Mouse (Mus musculus) heart, embryonic 12.5 days (tissue): ENCODE measurements around the gene Ap2a2. TPM values are rescaled to one million over a fixed set of nuclear protein-coding genes. Genes with fewer than 3 reads are reported as not detected.

ENCODE experiments used
- ATAC-seq: fragments of 200-750 bp; cut with Nextera tagmentation; 2 replicates; pipeline ENCODE4 v1.8.0; 2017; ENCODE audit warnings: moderate TSS enrichment, moderate library complexity; ENCODE audit not compliant: insufficient number of reproducible peaks, low FRiP score
- H3K27ac ChIP-seq: fragments of 300-500 bp; sonication (generic); 2 replicates; pipeline ENCODE4 v1.5.1; 2016; ENCODE audit warnings: mild to moderate bottlenecking, moderate library complexity; ENCODE audit not compliant: poor library complexity, severe bottlenecking
- H3K27me3 ChIP-seq: fragments of 300-500 bp; sonication (generic); replicated peaks from 2 replicates; pipeline ENCODE4 v1.6.1; 2016; ENCODE audit warnings: mild to moderate bottlenecking, moderate library complexity
- H3K36me3 ChIP-seq: fragments of 300-500 bp; sonication (generic); 2 replicates; pipeline ENCODE4 v1.6.1; 2016; ENCODE audit warnings: mild to moderate bottlenecking, moderate library complexity
- H3K4me1 ChIP-seq: fragments of 300-500 bp; sonication (generic); replicated peaks from 2 replicates; pipeline ENCODE4 v1.6.1; 2016; ENCODE audit warnings: mild to moderate bottlenecking
- H3K4me2 ChIP-seq: fragments of 300-500 bp; sonication (generic); 2 replicates; pipeline ENCODE4 v1.6.1; 2016; ENCODE audit warnings: mild to moderate bottlenecking, moderate library complexity
- H3K4me3 ChIP-seq: fragments of 300-500 bp; sonication (generic); 2 replicates; pipeline ENCODE4 v1.5.1; 2016; ENCODE audit warnings: mild to moderate bottlenecking
- H3K9ac ChIP-seq: fragments of 300-500 bp; sonication (generic); 2 replicates; pipeline ENCODE4 v1.6.1; 2016; ENCODE audit warnings: mild to moderate bottlenecking, moderate library complexity
- H3K9me3 ChIP-seq: fragments of 300-500 bp; sonication (generic); replicated peaks from 2 replicates; pipeline ENCODE4 v1.6.1; 2016; ENCODE audit warnings: mild to moderate bottlenecking, moderate library complexity
- WGBS: fragments of 180-500 bp; shearing (Covaris S2); methylation state at CpG from one replicate; pipeline ENCODE4 v1.1.7; 2016; 5-methylcytosine and 5-hydroxymethylcytosine counted together
- polyA plus RNA-seq: library from polyadenylated mRNA; unstranded; fragments of >200 nt; fragmentation: Nextera tagmentation; extraction: Ambion mirVana; gene quantifications from 2 replicates; pipeline ENCODE4 v1.2.1, GENCODE M21; 2016

Ap2a2 gene
- polyA plus RNA-seq, 1 experiment from 2014 or later = 70.2 TPM

GRCm38 (mm10) chr7:141562421-141562851 lies 463 bp downstream of the Ap2a2 start:
- peak overlapping the region; percentile 81 for H3K4me2 ChIP-seq
- no peaks in the 10 kb centered on the region for H3K9me3 ChIP-seq
- H3K9ac ChIP-seq = peak overlapping the region; percentile 95
- no peaks in the 10 kb centered on the region for H3K27me3 ChIP-seq
- peak; percentile 31 for ATAC-seq
- H3K36me3 ChIP-seq = peaks cover 5% of the 10 kb centered on the region; the same call in 1 of the 2 replicates
- H3K4me1 ChIP-seq = peaks cover 43% of the 10 kb centered on the region
- peak overlapping the region; percentile 74 for H3K27ac ChIP-seq
- peak overlapping the region; percentile 85 for H3K4me3 ChIP-seq
- WGBS = under 1% methylated on average over 32 of the region's 33 CpGs

- under 1% methylated on average over 21 of the region's 21 CpGs for WGBS
- H3K36me3 ChIP-seq = peaks cover 5% of the 10 kb centered on the region; the same call in 1 of the 2 replicates
- H3K27me3 ChIP-seq = no peaks in the 10 kb centered on the region
- H3K4me2 ChIP-seq = peak overlapping the region; percentile 81
- peaks cover 44% of the 10 kb centered on the region for H3K4me1 ChIP-seq
- peak overlapping the region; percentile 74 for H3K27ac ChIP-seq
- no peaks in the 10 kb centered on the region for H3K9me3 ChIP-seq
- peak overlapping the region; percentile 85 for H3K4me3 ChIP-seq
- ATAC-seq = 0 out of 2 replicates have a peak, but pooled peaks have one; percentile 11
- H3K9ac ChIP-seq = peak overlapping the region; percentile 95
Measured at GRCm38 (mm10) chr7:141562852-141563427, 967 bp downstream of the Ap2a2 start.

- Histone ChIP-seq H3K36me3 (peaks cover 5% of the 10 kb centered on the region; the same call in 1 of the 2 replicates), H3K9ac (no peak overlapping the region), H3K4me3 (0 out of 2 replicates have a peak overlapping the region, but pooled peaks have one; percentile 3), H3K9me3 (no peaks in the 10 kb centered on the region), H3K4me2 (peak overlapping the region; percentile 35; the same call in 1 of the 2 replicates), H3K4me1 (peaks cover 40% of the 10 kb centered on the region), H3K27me3 (no peaks in the 10 kb centered on the region), H3K27ac (no peak overlapping the region)
- no peak for ATAC-seq
- 52% methylated on average over 7 of the region's 7 CpGs for WGBS
Measured at GRCm38 (mm10) chr7:141564561-141564960, 2.6 kb downstream of the Ap2a2 start.

- no peak overlapping the region for H3K27ac ChIP-seq
- H3K4me3 ChIP-seq = no peak overlapping the region
- no peak overlapping the region for H3K9ac ChIP-seq
- no peaks in the 10 kb centered on the region for H3K9me3 ChIP-seq
- H3K27me3 ChIP-seq = no peaks in the 10 kb centered on the region
- WGBS = 78% methylated on average over 7 of the region's 7 CpGs
- ATAC-seq = no peak
- peaks cover 5% of the 10 kb centered on the region; the same call in 1 of the 2 replicates for H3K36me3 ChIP-seq
- no peak overlapping the region for H3K4me2 ChIP-seq
- peaks cover 37% of the 10 kb centered on the region for H3K4me1 ChIP-seq
Measured at GRCm38 (mm10) chr7:141566587-141566986, 4.6 kb downstream of the Ap2a2 start.

- peaks cover 26% of the 10 kb centered on the region for H3K4me1 ChIP-seq
Measured at GRCm38 (mm10) chr7:141569283-141569803, 7.4 kb downstream of the Ap2a2 start.

GRCm38 (mm10) chr7:141569916-141570315 lies 7.9 kb downstream of the Ap2a2 start:
- no peak overlapping the region for H3K4me3 ChIP-seq
- H3K4me2 ChIP-seq = no peak overlapping the region
- no peak overlapping the region for H3K27ac ChIP-seq
- ATAC-seq = no peak
- H3K9me3 ChIP-seq = no peaks in the 10 kb centered on the region
- H3K9ac ChIP-seq = no peak overlapping the region
- WGBS = 92% methylated on average over 3 of the region's 3 CpGs
- peaks cover 21% of the 10 kb centered on the region for H3K4me1 ChIP-seq
- H3K36me3 ChIP-seq = peaks cover 5% of the 10 kb centered on the region; the same call in 1 of the 2 replicates
- H3K27me3 ChIP-seq = no peaks in the 10 kb centered on the region

More at GRCm38 (mm10) chr7:141569283-141569803, 7.4 kb downstream of the Ap2a2 start:
- no peak overlapping the region for H3K27ac ChIP-seq
- H3K4me2 ChIP-seq = no peak overlapping the region
- no peak for ATAC-seq
- H3K9me3 ChIP-seq = no peaks in the 10 kb centered on the region
- 88% methylated on average over 9 of the region's 9 CpGs for WGBS
- peaks cover 5% of the 10 kb centered on the region; the same call in 1 of the 2 replicates for H3K36me3 ChIP-seq
- H3K4me3 ChIP-seq = no peak overlapping the region
- no peaks in the 10 kb centered on the region for H3K27me3 ChIP-seq
- no peak overlapping the region for H3K9ac ChIP-seq

GRCm38 (mm10) chr7:141570625-141571295 lies 8.8 kb downstream of the Ap2a2 start:
- H3K9me3 ChIP-seq = no peaks in the 10 kb centered on the region
- no peak for ATAC-seq
- 83% methylated on average over 4 of the region's 4 CpGs for WGBS

GRCm38 (mm10) chr7:141574041-141574440 lies 12.1 kb downstream of the Ap2a2 start:
- Histone ChIP-seq H3K27me3 (no peaks in the 10 kb centered on the region), H3K27ac (no peak overlapping the region), H3K36me3 (no peaks in the 10 kb centered on the region), H3K9ac (no peak overlapping the region), H3K4me1 (peaks cover 24% of the 10 kb centered on the region), H3K9me3 (no peaks in the 10 kb centered on the region), H3K4me3 (no peak overlapping the region), H3K4me2 (no peak overlapping the region)
- 58% methylated on average over 3 of the region's 3 CpGs for WGBS
- ATAC-seq = no peak

More at GRCm38 (mm10) chr7:141570625-141571295, 8.8 kb downstream of the Ap2a2 start:
- no peaks in the 10 kb centered on the region for H3K27me3 ChIP-seq
- H3K4me3 ChIP-seq = no peak overlapping the region
- peaks cover under 1% of the 10 kb centered on the region; the same call in 1 of the 2 replicates for H3K36me3 ChIP-seq
- H3K4me1 ChIP-seq = peaks cover 19% of the 10 kb centered on the region
- no peak overlapping the region for H3K9ac ChIP-seq
- H3K27ac ChIP-seq = no peak overlapping the region
- H3K4me2 ChIP-seq = no peak overlapping the region

GRCm38 (mm10) chr7:141575481-141575880 lies 13.5 kb downstream of the Ap2a2 start:
- Histone ChIP-seq H3K4me1 (peaks cover 19% of the 10 kb centered on the region), H3K4me3 (no peak overlapping the region), H3K9ac (no peak overlapping the region), H3K27me3 (no peaks in the 10 kb centered on the region), H3K36me3 (no peaks in the 10 kb centered on the region), H3K4me2 (no peak overlapping the region), H3K27ac (no peak overlapping the region), H3K9me3 (no peaks in the 10 kb centered on the region)
- no peak for ATAC-seq
- WGBS = 89% methylated on average over 2 of the region's 3 CpGs

GRCm38 (mm10) chr7:141577801-141578200 lies 15.8 kb downstream of the Ap2a2 start:
- no peaks in the 10 kb centered on the region for H3K36me3 ChIP-seq
- peaks cover 25% of the 10 kb centered on the region for H3K4me1 ChIP-seq
- no peaks in the 10 kb centered on the region for H3K9me3 ChIP-seq
- no peaks in the 10 kb centered on the region for H3K27me3 ChIP-seq
- no peak for ATAC-seq
- no peak overlapping the region for H3K4me3 ChIP-seq
- H3K27ac ChIP-seq = no peak overlapping the region
- H3K9ac ChIP-seq = no peak overlapping the region
- no peak overlapping the region for H3K4me2 ChIP-seq
- 77% methylated on average over 3 of the region's 3 CpGs for WGBS

GRCm38 (mm10) chr7:141578511-141578910 lies 16.5 kb downstream of the Ap2a2 start:
- no peak overlapping the region for H3K4me2 ChIP-seq
- 93% methylated on average over 1 of the region's 1 CpGs for WGBS
- H3K4me3 ChIP-seq = no peak overlapping the region
- no peak overlapping the region for H3K9ac ChIP-seq
- no peak overlapping the region for H3K27ac ChIP-seq
- no peaks in the 10 kb centered on the region for H3K36me3 ChIP-seq
- peaks cover 23% of the 10 kb centered on the region for H3K4me1 ChIP-seq
- no peaks in the 10 kb centered on the region for H3K9me3 ChIP-seq
- no peaks in the 10 kb centered on the region for H3K27me3 ChIP-seq
- no peak for ATAC-seq
